Mouse (Mus musculus) neutrophil, adult 5-6 weeks (primary cell): Measurements from ENCODE around the gene Ece1. TPM values are rescaled to one million over a fixed set of nuclear protein-coding genes. Genes with fewer than 3 reads are reported as not detected.

Experiments
- ATAC-seq: fragments of 151-379, 151-347 bp; 2 replicates; pipeline ENCODE4 v1.8.0; 2017; ENCODE audit warnings: mild to moderate bottlenecking, moderate TSS enrichment; ENCODE audit not compliant: insufficient number of reproducible peaks, poor library complexity, low FRiP score, severe bottlenecking; ENCODE audit errors: extremely low read depth
- total RNA-seq: library from RNA; stranded (forward); fragments of 200-1000 nt; gene quantifications from 2 replicates; pipeline ENCODE4 v1.2.3, GENCODE M21; 2017

Gene Ece1
- total RNA-seq, 1 experiment from 2014 or later, result 5.7 TPM

DNA sequence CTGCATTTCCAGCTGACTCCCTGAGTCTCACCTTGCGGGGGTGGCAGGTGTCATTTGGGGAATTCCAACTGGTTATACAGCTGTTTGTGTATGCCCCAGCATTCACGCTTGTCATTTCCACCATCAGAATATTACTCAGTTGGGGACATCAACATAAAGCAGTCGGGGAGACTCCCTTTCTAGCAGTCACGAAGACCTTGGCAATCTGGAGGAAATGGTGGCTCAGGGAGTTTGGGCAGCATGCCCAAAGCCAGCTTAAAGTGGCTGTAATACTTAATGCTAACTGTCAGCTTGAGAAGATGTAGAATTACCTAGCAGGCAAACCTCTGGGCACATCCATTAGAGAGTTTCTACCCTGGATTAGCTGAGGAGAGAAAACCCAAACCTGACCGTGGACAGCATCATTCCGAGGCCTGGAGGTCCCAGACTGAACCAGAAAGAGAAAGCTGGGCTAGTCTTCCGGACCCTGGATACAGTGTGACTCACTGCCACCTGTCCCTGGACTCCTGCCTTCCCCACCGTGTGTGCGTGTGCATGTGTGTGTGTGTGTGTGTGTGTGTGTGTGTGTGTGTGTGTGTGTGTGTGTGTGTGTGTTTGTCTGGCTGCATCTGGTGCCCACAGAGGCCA is 13.5 kb downstream of the Ece1 start:
- ATAC-seq, result no peak

DNA sequence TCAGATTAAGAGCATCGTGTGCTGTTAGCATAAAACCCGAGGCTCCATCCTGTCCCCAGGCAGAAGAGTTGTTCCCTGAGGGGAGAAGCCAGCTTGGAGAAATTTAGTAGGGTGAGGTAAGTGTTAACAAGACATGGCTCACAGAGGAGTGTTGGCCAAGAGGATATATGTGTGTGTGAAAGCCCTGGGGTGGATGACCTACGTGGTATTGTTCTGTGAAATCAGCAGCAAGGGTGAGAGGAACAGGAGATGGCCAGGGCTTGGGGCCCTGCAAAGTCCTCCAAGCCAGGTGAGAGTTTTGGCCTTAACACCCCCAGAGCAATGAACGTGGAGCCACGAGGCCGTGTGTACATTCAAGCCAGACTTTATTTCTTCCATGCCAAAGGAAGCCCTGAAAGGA is 14.8 kb downstream of the Ece1 start:
- ATAC-seq, result no peak

DNA sequence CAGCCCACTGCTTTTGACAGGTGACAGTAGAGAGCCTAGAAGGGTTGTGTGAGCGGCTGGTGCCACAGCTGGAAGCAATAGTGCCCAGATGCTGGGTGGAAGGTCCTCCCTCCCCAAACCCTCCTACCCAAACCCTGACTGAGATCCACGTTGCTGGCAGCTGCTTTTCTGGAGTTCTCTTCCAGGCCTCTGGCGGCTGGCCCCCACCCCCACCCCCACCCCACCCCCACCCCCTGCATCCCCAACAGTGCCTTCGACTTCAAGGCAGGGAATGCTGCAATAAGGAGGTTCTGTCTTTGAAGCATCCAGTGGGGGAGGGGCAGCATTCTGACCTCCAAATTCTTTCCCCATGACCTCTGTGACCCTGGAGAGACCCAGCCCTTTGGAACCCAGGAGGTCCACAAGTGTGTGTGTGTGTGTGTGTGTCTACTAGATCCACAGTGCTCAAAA is 15.4 kb downstream of the Ece1 start:
- no peak for ATAC-seq

DNA sequence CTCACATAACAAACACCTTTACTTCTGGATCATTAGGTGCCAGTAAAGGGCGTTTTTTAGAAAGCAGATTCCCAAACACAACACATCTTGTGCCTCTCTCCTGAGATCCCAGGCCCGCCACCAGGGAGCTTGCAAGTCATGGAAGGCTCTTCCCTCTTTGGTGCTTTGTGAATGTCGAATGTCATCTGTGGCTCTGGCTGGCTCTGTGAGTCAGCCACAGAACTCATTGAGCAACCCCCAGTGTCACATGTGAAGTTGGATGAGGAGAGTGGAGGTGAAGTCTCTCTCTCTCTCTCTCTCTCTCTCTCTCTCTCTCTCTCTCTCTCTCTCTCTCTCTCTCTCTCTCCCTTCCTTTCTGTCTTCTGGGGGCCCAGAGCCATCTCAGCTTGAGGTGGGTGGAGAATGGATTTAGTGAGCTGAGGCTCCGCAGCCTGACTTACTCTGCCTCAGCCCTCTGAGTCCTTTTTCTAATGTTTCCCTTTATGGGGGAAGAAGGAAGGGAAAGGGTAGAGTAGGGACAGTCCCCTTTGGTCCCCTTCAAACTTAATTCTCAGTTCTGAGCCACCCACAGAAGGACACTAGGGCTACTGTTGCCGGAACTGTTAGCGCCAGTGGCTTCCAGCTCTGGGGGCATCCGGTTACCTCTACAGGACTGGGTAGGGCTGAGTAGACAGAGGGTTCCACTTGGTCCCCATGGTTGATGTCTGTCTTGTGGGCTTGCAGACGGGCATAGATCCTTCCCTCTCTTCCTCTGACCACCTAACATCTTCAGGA is 17.5 kb downstream of the Ece1 start:
- no peak for ATAC-seq

DNA sequence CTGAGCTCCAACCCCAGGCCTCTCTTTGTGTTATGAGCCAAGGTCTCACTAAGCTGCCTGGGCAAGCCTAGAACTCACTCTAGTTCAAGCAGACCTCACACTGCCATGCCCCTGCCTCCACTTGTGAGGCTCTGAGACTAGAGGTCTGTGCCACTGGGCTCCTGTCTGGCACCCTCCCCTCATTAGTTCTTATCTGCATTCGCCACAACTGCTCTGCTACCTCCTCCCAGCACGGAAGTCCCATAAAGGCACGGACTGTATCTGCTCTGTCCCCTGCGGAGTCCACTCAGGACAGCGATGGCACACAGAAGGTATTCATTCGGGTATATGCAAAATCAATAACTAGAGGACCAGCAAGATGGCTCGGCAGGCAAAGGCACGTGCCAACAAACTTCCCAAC is 19.4 kb downstream of the Ece1 start:
- ATAC-seq, result no peak

DNA sequence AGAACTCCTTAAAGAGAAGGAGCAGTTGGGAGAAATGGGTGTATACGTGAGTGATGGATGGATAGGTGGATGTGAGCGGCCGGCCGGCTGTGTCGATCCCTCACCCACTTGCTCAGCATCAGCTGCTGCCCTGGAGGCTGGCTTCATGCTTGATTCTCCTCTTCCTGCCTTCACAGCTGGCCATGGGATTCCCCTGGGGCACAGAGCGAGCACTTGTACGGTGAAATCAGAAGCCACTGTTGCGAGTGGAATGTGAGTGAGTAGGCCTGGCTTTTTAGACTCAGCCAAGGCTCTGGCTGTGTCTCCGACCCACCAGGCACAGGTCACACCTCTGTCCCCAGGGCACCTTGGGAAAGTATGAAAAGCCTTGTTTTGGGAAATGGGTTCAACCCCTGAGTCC is 20.6 kb downstream of the Ece1 start:
- 0 out of 2 replicates have a peak, but pooled peaks have one; percentile 16 for ATAC-seq

DNA sequence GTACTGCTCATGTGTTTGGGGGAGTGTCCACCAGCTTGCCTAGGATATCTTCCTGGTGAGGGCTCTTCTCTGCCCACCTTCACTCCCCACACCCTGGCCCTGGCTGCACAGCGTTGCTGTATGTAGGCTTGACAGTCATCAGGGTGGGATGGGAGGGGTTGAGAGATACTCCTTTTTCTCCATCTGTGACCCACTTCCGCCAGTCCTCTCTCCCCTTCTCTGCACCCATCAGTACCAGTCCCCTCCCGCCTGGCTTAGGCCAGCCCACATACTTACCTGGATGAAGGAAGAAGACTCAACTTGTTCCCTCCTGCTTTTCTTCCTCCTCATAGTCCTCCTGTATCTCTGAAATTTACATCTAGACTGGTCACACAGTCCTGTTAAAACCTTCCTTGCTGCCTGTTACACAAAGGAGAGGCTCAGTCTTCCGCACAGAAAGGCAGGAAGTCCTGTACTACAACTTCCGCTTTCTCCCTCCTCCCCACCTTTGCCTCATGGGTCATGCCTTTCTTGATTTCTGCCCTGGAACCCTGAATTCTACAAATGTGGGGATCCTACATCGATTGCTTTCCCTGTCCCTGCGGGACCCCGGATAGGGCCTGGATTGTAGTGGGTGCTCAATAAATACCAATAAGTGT is 21.6 kb downstream of the Ece1 start:
- ATAC-seq, result peak; percentile 55

DNA sequence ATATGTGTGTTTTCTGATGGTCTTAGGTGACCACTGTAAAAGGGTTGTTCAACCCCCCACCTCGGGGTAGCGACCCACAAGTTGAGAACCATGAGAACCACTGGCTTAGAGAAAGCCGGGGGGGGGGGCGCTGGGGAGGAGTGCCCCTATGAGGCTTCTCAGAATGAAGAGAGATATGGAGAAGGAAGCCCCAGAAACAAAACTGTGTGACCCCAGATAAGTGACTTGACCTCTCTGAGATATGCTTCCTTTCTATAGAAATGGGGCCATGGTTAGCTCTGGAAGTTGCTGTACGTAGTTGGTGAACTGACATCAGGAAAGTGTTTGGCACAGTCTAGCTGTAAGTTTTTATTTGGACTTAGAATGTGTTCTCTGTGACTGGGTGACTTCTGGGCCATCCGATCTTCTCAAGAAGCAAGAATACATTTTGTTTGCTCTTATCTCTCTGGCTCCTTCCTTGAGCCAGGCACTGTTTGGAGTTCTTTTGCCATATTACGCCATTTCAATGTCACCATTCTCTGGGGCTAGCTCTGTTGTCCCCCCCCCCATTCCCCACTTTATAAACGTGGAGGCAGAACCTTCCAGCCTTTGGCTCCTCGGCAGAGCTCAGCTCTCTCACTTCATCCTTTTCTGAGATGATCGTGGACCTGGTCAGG is 25.4 kb downstream of the Ece1 start:
- no peak for ATAC-seq

DNA sequence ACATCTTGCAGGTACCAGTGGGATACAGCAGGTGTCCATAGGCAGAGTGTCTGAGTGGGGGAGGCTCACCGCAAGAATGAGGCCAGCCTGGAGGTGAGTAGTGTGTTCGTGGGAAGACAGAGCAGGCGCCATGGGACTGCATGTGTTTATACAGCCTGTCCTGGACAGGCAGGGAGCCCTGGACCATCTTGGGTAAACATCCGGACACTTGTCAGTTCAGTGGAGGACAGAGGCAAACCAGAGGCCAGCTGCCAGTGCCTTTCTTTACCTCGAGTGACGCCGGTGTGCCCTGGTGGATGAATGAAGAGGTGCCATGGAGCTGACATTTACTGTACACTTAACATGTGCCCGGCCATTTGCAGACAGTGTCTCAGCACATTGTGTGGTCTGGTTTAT is 26.0 kb downstream of the Ece1 start:
- no peak for ATAC-seq

DNA sequence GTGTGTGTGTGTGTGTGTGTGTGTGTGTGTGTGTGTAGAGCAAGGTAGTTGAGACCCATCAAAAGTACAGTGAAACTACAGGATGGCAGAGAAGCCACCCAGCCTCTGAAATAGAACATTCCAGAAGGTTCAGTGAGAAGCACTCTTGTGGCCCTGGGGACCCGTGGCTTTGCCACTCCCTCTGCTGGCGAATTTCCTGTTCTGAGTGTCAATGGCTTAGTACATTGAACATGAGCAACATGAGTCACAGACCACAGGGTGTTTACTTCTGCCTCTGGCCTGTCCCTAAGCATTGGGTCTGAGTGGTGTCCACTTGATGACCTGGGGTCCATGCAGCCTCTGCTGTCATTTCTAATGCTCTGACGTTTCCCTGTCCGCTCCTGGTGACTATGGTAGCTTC is 28.6 kb downstream of the Ece1 start:
- ATAC-seq, result peak; percentile 51; the same call in 1 of the 2 replicates

DNA sequence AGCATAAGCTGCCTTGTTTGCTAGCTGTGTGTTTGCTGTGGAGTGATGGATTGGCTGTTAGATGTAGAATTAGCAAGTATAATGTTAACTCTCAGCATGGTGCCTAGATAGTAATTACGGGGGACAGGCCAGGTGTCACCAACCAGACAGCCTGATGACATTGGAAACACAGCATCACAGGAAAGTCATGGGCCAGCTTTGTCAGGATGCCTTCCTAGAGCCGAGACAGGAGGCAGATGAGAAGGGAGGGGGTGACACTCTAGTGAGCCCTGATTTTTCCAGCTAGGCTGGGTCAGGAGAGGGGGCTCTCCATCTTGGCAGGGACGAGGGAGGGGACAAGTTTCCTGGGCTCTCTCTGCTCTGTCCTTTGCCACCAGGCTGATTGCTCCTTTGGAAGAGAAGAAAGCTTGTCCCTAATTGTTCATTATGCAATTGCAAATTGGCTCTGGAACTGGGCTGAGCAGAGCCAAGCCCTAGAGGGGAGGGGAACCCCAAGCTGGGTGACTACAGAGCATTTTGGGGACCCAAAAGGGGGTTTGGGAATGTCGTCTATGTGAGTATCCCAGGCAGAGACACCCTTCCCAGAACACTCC is 29.6 kb downstream of the Ece1 start:
- no peak for ATAC-seq

DNA sequence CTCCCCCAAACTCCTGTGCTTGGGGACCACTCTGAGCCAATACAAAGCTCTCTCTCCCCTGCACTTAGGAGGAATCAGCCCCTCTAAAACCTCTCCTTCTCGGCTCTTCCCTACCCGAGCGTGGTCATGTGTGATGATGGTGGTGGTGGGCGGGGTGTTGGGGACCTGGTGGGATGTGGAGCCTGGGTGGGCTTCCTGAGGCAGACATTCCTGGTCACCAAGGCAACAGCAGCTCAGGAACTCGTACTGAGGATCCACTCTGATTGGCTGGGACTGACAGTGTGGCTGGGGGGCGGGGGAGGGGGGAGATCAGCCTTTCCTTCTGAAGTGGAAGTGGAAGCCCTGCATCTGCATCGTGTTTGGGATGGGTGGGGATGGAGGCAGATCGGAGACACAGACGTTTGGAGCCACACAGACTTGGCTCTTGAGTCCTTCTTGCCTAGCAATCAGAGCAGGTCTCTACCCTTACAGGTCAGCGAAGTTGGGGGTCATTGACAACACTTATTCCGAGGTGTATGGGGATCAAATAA is 30.7 kb downstream of the Ece1 start:
- no peak for ATAC-seq

DNA sequence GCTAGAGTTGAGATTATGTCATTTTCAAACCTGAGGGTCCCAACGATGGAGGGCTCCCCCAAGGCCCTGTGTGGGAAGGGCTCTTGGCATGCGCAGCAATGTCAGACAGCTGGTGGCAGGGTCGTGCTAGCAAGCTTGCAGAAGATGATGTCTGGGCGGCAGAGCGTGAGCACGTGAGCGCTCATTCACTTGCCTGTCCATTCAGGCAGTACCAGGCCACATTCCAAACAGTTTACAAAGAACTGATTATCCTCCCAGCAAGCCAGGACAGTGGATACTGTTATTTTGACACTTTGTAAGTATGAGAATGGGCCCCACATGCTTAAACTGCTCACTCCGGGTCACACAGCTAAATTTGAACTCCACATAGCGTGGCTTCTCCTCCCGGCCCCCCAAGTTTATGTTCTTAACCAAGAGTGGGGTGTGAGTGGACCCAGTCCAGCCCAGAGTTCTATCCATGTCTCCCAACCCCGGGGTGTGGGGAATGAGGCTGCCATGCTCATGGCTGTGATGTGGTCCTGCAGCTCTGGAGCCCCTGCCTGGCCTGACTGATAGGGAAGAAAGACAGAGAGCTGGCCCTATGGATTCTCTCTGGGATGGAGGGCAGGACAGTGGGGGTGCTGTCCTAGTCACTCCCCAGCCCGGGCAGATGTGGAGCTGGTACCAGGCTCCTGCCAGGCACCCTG is 34.7 kb downstream of the Ece1 start:
- no peak for ATAC-seq

DNA sequence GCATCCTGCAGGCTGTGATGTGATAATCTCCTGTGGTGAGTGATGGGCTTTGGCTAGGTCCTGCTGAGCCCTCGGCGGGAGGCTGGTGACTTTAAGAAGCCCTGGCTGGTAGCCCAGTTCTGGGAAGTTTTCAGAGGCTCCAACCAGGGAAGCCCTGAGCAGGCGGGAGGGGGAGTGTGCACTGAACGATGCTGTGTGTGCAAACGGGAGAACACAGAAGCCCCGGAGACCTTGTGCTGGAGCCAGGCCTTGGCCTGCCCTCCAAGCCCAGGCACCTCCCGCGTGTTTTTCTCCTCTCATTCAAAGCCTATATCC is 35.2 kb downstream of the Ece1 start:
- ATAC-seq, result no peak

DNA sequence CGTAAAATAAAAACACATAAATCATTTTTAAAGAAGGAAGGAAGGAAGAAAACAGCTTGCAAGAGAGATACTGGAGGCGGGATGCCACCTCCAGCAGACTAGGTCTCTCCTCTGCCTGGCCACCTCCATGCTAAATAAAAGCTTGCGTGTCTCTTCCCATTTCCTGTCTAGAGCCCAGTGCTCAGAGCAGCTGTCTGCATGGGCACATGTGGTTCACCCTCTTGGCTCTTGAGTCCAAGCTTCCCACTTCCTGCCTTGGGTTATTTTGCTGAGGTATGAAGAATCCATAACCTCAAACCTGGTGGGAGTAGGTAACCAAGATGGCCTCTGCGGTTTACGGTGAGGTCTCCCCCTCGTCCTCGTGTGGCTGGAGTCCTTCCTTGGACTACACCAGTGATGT is 36.5 kb downstream of the Ece1 start:
- no peak for ATAC-seq

DNA sequence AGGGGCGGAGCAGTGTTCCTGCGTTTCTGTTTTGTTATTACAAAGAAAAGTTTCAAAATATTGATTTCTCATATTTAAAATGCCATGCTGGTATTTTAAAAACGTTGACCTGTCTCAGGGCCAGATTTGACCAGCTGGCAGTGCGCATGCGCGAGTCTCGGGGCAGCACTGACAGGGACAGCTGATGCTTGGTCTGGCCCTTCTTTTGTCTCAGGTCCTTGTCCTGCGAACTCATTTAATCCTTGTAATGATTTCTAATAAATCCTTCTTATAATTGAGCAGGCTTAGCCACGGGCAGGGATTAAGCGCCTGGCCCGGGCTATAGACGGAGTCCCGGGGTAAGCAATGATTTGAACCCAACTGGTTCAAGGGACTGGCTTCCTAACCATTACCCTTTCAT is 40.2 kb downstream of the Ece1 start:
- ATAC-seq, result no peak

DNA sequence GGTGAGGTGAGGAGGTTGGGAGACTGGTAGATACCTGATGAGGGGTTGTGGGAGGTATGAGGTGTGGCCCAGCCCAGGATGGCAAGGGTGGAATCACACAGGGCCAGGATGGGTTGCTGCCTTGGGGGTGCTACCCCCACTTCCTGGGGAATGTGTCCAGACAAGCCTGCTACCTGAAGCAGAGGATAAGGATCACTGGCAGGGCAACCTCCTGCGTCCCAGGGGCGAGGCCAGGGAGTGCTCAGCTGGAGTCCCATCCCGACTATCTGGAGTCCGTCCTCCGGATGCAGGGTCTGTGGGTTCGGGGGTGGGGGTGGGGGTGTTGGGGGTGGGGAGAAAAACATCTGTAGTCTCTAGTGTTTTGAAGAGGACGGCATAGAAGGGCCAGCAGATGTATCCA is 40.8 kb downstream of the Ece1 start:
- ATAC-seq, result no peak

DNA sequence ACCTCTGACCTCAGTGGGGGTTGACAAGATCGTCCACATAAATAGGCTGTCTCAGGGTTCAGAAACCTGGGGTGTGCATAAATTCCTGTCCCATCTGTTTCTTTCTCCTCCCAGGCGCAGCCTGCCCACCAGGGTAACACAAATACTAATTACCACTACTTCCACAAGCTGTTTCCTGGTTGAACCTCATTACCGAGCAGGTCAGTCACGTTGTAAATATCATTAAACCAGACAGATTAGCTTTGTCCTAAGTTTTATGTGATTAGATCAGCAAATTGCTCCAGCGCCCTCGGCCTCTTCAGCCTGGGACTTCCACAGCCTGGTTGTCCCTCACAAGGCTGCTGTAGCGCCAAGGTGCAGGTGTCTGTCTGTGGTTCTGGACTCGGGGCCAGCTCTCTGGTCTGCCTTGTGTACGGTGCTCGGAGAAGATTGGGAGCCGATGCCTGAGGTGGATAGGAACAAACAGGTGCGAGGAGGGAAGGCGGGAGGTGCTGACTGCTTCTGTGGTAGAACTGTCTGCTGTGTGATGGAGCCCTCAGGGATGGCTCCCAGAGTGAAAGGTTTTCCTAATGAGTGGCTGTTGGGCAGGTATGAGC is 43.0 kb downstream of the Ece1 start:
- no peak for ATAC-seq
